Mouse (Mus musculus) kidney, adult 2 months (tissue): Measurements from ENCODE around the gene Ctnnbl1.

Experiments
- CTCF ChIP-seq: fragments of 200-500 bp; conservative IDR thresholded peaks from 2 replicates; pipeline ENCODE4 v1.5.1; 2011; ENCODE audit warnings: low read depth, mild to moderate bottlenecking, control low read depth, low read length, moderate library complexity, mixed read lengths; ENCODE audit not compliant: insufficient read depth, insufficient read length
- POLR2A ChIP-seq: fragments of 200-500 bp; IDR thresholded peaks from one replicate; pipeline ENCODE4 v1.6.1; 2011; ENCODE audit warnings: low read depth, low read length, control low read depth

DNA sequence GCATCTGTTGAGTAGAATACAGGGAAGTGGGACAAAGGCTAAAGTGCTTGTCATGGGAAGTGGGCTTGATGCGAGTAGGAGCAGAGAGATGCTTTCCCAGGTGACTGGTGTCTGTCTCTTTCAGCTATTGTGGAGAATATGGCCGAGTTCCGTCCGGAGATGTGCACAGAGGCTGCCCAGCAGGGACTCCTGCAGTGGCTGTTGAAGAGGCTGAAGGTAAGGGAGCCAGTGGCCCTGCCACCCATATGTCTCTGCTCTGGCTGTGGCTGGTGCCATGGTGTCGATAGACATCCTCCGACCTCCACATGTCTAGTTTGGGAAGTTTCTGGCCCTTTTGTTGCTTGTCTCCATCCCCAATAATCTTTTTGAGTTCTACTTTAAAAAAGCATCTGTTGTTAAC, 72.1 kb downstream of the Ctnnbl1 start:
- TF ChIP-seq POLR2A, result no peak
- no peak for TF ChIP-seq CTCF
